Mouse (Mus musculus) gastrocnemius, postnatal 4 days (tissue): Measurements from ENCODE around the gene Jazf1. TPM values are rescaled to one million over a fixed set of nuclear protein-coding genes. Genes with fewer than 3 reads are reported as not detected.
A peak's percentile ranks its signal among the peaks of the same experiment; 100 is the strongest.

ENCODE experiments used
- DNase-seq, 2 experiments: peaks; one replicate each; pipeline ENCODE4 v3.0.0; 2021 to 2022; ENCODE audit warnings: low spot score in 2 of 2, mixed read lengths in 2 of 2
- total RNA-seq, 2 experiments: library from RNA; stranded (reverse); gene quantifications; 2 replicates each; pipeline ENCODE4 v1.2.3; 2021

Jazf1 gene
- total RNA-seq, 2 experiments from 2014 or later, result 10.7 to 11.6 TPM

- no peak for DNase-seq
Measured at GRCm38 (mm10) chr6:52860713-52861112, 207.7 kb downstream of the Jazf1 start.

DNA sequence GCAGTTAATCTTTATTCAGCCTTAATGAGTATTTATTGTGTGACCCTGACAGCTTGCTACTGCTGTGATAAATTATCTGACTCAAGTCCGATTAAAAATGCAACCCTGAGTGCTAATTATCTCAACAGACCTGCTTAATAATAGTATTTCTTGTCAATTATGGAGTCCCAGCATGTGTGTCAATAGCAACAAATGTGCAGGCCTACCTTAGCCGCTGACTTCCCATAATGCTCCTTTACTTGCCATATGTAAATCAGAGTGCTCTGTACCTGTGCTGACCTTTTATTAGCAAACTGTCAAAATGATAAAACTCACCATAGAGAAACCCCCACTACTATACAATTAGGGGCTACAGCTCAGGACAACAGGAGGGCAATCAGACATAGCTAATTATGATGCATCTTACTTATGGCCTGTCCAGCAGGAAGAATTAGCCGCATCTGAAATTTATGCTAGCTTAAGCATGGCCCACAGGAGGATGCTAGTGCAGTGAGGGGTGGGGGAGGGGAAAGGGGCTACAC is 209.5 kb downstream of the Jazf1 start:
- DNase-seq, result no peak

GRCm38 (mm10) chr6:52852404-52853107 is 215.9 kb downstream of the Jazf1 start:
- no peak for DNase-seq

DNA sequence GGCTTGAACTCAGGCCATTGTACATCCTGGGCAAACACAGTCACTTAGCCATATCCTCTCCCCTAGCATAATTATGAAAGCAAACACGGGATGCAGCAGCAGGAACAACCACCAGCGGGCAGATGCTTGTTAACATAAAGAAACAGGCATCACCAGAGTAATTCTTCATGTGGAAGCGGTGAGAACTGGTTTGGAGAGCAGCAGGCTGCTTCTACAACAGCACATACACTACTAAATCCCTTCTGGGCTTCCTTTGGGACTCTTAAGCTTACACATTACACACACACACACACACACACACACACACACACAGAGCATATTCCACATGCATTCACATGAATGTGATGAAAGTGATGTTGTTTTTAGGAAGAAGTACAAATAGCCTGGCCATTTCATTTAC is 216.5 kb downstream of the Jazf1 start:
- no peak for DNase-seq

DNA sequence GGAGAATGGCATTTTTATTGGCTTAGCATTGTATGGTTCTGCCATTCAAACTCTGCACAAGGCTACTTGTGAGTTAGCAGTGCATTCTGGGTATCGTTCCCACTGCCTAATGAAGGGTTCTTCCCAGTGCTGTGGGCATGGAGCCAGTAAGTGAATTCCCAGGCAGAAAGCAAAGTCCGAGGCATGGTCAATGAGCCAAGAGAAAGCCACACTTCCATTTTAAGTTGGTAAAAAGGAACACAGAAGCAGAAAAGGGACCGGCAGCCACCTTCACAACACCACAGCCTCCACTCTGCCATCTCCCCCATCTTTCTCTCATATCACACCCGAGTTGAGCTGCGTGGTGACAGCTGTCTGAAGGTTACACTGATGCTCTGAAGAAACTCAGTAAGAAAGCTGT is 217.4 kb downstream of the Jazf1 start:
- DNase-seq, result peak in 1 of 2 experiments; percentile 68

DNA sequence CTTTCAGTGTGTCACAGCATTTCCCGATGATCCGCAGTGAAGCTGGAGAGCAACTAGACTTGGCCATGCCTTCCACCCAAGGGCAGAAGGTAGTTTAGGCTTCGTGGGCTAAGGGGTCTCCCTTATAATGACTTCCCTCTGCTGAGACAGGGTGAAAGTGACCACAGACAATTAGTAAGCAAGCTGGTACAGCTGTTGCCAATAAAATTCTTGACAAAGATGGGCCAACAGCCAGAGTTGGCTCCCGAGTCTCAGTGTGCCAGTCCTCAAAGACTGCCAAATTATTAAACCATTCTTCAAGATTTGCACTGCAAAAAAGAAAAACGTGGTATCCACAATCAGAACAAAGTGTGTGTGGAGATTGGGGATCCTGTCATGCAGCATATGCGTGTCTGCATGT is 220.2 kb downstream of the Jazf1 start:
- DNase-seq, result no peak

DNA sequence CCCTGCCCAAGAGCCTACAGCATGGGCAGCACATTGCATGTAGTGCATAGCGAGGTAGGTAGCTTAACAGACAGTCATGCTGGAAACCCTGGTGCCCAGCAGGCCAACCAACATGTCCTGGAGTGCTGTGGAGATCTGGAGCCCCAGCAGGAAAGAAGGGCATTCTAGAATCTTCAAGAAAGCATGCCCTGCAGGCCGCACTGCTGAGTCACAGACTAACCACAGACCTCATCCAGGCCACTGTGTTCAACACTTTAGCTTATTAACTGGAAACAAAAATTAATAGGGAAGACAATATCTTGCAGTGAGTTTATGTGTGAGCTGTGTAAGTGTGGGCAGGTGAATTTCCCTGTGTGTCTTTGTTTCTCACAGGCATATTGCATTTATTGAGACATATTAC is 222.1 kb downstream of the Jazf1 start:
- DNase-seq, result no peak

GRCm38 (mm10) chr6:52844741-52845140 is 223.7 kb downstream of the Jazf1 start:
- DNase-seq, result no peak

DNA sequence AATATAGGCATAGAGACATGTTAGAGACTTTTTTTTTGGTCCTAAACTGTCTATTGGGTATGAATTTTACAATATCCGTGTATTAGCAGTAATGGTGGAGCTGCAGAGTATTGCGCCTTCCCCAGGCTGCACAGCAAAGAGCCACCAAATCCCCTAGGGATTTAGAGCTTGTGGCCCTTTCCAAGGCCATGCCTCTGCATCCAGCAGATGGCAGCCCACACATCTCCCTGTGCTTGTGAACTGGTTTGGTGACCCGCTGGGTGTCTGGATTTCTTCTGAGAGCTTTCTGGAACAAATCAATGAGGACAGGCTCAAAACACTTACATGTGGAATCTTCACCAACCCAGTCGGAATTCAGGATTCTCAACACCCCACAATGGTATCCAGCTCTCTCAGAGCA is 225.4 kb downstream of the Jazf1 start:
- no peak for DNase-seq

- DNase-seq, result no peak
Measured at GRCm38 (mm10) chr6:52842598-52842997, 225.8 kb downstream of the Jazf1 start.

DNA sequence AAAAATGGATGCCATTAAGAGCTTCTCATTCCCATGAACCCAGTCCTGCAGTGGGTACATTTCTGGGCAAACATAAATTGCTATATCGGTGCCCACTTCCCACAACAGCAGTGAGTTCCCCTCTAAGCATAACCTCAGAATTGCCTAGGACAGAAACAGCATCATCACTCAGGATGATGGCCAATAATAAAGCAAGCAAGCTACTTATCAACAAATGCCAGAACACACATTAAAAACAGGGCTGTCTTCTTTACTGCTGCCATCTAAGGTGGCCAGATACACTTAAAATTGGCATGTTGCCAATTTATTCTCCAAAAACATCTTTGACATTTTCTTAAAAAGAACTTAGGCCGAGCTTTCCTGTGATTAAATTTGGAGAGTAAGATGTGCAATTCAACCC is 226.8 kb downstream of the Jazf1 start:
- DNase-seq, result no peak

DNA sequence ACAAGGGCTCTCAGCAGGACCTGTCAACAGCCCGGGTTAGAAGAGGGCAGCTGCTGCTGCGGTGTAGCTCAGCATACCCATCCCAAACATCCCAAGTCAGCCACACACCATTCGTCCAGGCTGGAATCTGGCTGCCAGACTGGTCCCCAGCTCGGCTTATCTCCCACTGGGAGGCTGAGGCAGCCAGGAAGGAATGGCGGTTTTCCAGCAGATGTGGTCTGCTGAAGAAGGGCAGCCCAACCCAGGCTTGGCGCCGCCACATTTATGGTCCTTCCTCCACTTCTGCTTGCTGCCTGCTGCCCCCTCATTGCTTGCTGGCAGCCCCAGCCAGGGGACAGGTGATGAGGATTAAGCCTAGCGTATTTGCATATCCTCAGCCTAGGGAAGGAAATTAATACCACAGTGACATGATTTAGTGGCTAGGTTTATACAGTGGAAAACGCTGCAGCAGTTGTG is 227.8 kb downstream of the Jazf1 start:
- peak in 1 of 2 experiments; percentile 47 for DNase-seq

- DNase-seq, result peak; percentile 66 to 85
Measured at GRCm38 (mm10) chr6:52838691-52839090, 229.7 kb downstream of the Jazf1 start.

GRCm38 (mm10) chr6:52837792-52838191 is 230.6 kb downstream of the Jazf1 start:
- DNase-seq, result no peak

- peak in 1 of 2 experiments; percentile 34 for DNase-seq
Measured at GRCm38 (mm10) chr6:52836201-52836950, 232.1 kb downstream of the Jazf1 start.

DNA sequence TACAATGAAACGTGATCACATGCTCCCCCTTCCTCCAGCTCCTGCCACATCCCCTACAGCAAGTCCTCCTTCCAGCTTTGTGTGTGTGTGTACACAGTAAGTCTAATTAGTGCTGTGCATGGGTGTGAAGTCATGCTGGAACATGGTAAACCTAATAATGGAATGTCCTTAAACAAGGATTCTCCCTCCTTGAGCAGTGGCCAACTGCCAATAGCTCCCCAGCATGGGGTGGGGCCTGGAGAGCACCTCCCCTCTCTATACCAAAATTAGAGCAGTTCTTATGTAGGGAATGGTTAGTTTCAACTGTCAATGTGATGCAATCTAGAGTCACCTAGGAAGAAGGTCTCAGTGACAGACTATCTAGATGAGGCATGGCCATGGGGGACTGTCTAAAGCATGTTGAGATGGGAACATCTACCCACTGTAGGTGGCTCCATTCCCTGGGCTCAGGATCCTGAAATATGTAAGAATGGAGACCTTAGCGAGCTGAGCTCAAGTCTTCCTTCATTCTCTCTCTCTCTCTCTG is 240.6 kb downstream of the Jazf1 start:
- no peak for DNase-seq

- no peak for DNase-seq
Measured at GRCm38 (mm10) chr6:52825535-52825934, 242.9 kb downstream of the Jazf1 start.

- DNase-seq, result no peak
Measured at GRCm38 (mm10) chr6:52824977-52825482, 243.4 kb downstream of the Jazf1 start.

DNA sequence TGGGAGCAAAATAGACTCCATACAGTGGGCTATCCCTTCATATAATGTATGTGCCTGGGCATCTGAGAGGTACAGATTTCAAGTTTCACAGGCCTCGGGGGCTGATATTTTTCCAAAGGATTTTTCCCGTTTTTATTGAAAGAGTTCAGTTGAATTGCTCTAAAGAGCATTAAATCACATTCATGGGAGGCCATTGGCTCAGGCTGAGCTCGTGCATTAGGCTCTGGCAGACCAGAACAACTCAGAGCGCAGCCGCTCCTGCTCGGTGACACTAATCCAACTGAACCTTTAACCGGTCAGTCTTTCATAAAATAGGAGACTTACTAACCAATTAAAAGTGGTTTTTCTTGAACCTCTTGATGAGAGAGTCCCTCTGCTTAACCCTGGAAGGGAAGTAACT is 245.4 kb downstream of the Jazf1 start:
- DNase-seq, result no peak

- DNase-seq, result no peak
Measured at GRCm38 (mm10) chr6:52822625-52823024, 245.8 kb downstream of the Jazf1 start.

DNA sequence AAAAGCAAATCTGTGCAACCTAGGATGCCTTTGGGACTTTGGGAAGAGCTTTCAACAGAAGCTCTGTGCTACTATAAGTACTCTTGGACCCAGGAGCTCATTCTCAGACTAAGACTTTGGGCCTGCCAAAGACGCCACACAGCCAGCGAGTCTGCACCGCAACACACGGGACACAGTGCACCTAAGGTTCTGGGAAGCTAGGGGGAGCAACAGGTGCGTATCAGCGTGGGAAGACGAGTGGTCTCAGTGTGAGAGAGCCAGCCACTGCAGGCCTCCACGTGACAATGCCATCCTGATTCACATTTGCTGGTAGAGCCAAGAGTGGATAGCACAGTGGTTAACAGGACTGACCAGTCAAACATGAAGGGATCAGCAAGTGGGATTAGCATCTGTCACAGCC is 249.1 kb downstream of the Jazf1 start:
- DNase-seq, result no peak

- no peak for DNase-seq
Measured at GRCm38 (mm10) chr6:52818041-52818440, 250.4 kb downstream of the Jazf1 start.
